Mouse (Mus musculus): ENCODE data around the gene Zfp9.

GRCm38 (mm10) chr6:118520668-118521067 is 41.5 kb upstream of the Zfp9 start:
- TF ChIP-seq EP300 (IDR thresholded peaks at IDR 0.05; ENCODE audit: low read depth) (no peak), CTCF (IDR thresholded peaks at IDR 0.05; ENCODE audit: low read depth) (no peak)
